Mouse (Mus musculus): ENCODE results near the gene Cyct. TPM values are rescaled to one million over a fixed set of nuclear protein-coding genes. Genes with fewer than 3 reads are reported as not detected.

Cyct gene
- total RNA-seq, 1 experiment from 2014 or later: not detected

GRCm38 (mm10) chr2:76338215-76339156 is 21.8 kb downstream of the Cyct start, which contains the start of gene Pde11a:
Gene Pde11a, minus strand, starts transcription at chr2:76338774.
- ATAC-seq (replicated peaks; ENCODE audit: low read depth, poor library complexity, severe bottlenecking): peak; percentile 71

GRCm38 (mm10) chr2:76334596-76334995 is 25.7 kb downstream of the Cyct start:
- no peak for ATAC-seq (replicated peaks; ENCODE audit: low read depth, poor library complexity, severe bottlenecking)

GRCm38 (mm10) chr2:76332161-76332805 is 28.0 kb downstream of the Cyct start:
- ATAC-seq (replicated peaks; ENCODE audit: low read depth, poor library complexity, severe bottlenecking): no peak

GRCm38 (mm10) chr2:76330081-76330480 is 30.2 kb downstream of the Cyct start:
- no peak for ATAC-seq (replicated peaks; ENCODE audit: low read depth, poor library complexity, severe bottlenecking)

GRCm38 (mm10) chr2:76326161-76326560 is 34.1 kb downstream of the Cyct start:
- ATAC-seq (replicated peaks; ENCODE audit: low read depth, poor library complexity, severe bottlenecking): no peak

- no peak for ATAC-seq (replicated peaks; ENCODE audit: low read depth, poor library complexity, severe bottlenecking)
Observed at GRCm38 (mm10) chr2:76324463-76324862, 35.8 kb downstream of the Cyct start.

GRCm38 (mm10) chr2:76323185-76323875 is 36.9 kb downstream of the Cyct start:
- ATAC-seq (replicated peaks; ENCODE audit: low read depth, poor library complexity, severe bottlenecking): no peak

GRCm38 (mm10) chr2:76320336-76320735 is 39.9 kb downstream of the Cyct start:
- no peak for ATAC-seq (replicated peaks; ENCODE audit: low read depth, poor library complexity, severe bottlenecking)

- no peak for ATAC-seq (replicated peaks; ENCODE audit: low read depth, poor library complexity, severe bottlenecking)
Observed at GRCm38 (mm10) chr2:76319231-76319630, 41.0 kb downstream of the Cyct start.

Other genes with a start within 250 kb of the Cyct start
- gene Pde11a, start 21.7 kb downstream of the Cyct start, total RNA-seq (2017): not detected in 2 replicates
- 35.3 and 47.3 TPM in 2 replicates for gene Rbm45, start 9.5 kb upstream of the Cyct start, total RNA-seq (2017)
- gene Osbpl6, start 46.1 kb upstream of the Cyct start, total RNA-seq (2017): not detected in 2 replicates